Mouse (Mus musculus): ENCODE results near the gene Gga1. TPM values are rescaled to one million over a fixed set of nuclear protein-coding genes. Genes with fewer than 3 reads are reported as not detected.

Gene Gga1
- total RNA-seq, 2 experiments from 2014 or later = 64.8 to 68.2 TPM

- no peak for DNase-seq (ENCODE audit: extremely low spot score in 1 of 2, low spot score in 2 of 2)
- TF ChIP-seq CTCF (IDR thresholded peaks at IDR 0.05) = no peak
- Histone ChIP-seq H3K27ac (no peak overlapping the region), H3K4me3 (no peak overlapping the region)
- intact Hi-C loops (cut with DNase I) = no loop called here
Measured at GRCm38 (mm10) chr15:78923585-78923984, 46.6 kb downstream of the Gga1 start.

- no peak for TF ChIP-seq CTCF (IDR thresholded peaks at IDR 0.05)
- intact Hi-C loops (cut with DNase I) = no loop called here
- no peak overlapping the region for H3K27ac ChIP-seq
- no peak for DNase-seq (ENCODE audit: extremely low spot score in 1 of 2, low spot score in 2 of 2)
- no peak overlapping the region for H3K4me3 ChIP-seq
Measured at GRCm38 (mm10) chr15:78925129-78925528, 48.1 kb downstream of the Gga1 start.

GRCm38 (mm10) chr15:78926021-78926919 is 49.3 kb downstream of the Gga1 start, which contains the start of gene Lgals1:
Gene Lgals1, plus strand, starts transcription at chr15:78926725.
- TF ChIP-seq CTCF (IDR thresholded peaks at IDR 0.05) = no peak
- Histone ChIP-seq H3K4me3 (peak within 1 kb of the TSS; percentile 39; the same call in 1 of the 2 replicates), H3K27ac (peak within 1 kb of the TSS; percentile 50)
- DNase-seq (ENCODE audit: extremely low spot score in 1 of 2, low spot score in 2 of 2) = peak in 1 of 2 experiments; percentile 47
- intact Hi-C loops (cut with DNase I) = no loop called here

GRCm38 (mm10) chr15:78927021-78927787 is 50.2 kb downstream of the Gga1 start:
- intact Hi-C loops (cut with DNase I) = no loop called here
- no peak for TF ChIP-seq CTCF (IDR thresholded peaks at IDR 0.05)
- Histone ChIP-seq H3K27ac (peak overlapping the region; percentile 29; the same call in 1 of the 2 replicates), H3K4me3 (peak overlapping the region; percentile 39)
- DNase-seq (ENCODE audit: extremely low spot score in 1 of 2, low spot score in 2 of 2) = no peak

GRCm38 (mm10) chr15:78927788-78928457 is 50.9 kb downstream of the Gga1 start:
- DNase-seq (ENCODE audit: extremely low spot score in 1 of 2, low spot score in 2 of 2) = peak in 1 of 2 experiments; percentile 62
- TF ChIP-seq CTCF (IDR thresholded peaks at IDR 0.05) = no peak
- H3K27ac ChIP-seq = peak overlapping the region; percentile 29; the same call in 1 of the 2 replicates
- intact Hi-C loops (cut with DNase I) = loop anchor here (2.0 kb wide), 1 partner anchor 13 kb away; no protein-coding TSS in a partner anchor
- peak overlapping the region; percentile 39 for H3K4me3 ChIP-seq

GRCm38 (mm10) chr15:78928539-78928938 is 51.5 kb downstream of the Gga1 start:
- no peak for TF ChIP-seq CTCF (IDR thresholded peaks at IDR 0.05)
- peak overlapping the region; percentile 44; the same call in 1 of the 2 replicates for H3K27ac ChIP-seq
- intact Hi-C loops (cut with DNase I) = loop anchor here (2.0 kb wide), 1 partner anchor 14 kb away; no protein-coding TSS in a partner anchor
- no peak for DNase-seq (ENCODE audit: extremely low spot score in 1 of 2, low spot score in 2 of 2)
- no peak overlapping the region for H3K4me3 ChIP-seq

GRCm38 (mm10) chr15:78930192-78930706 is 53.3 kb downstream of the Gga1 start:
- intact Hi-C loops (cut with DNase I) = no loop called here
- Histone ChIP-seq H3K27ac (no peak overlapping the region), H3K4me3 (no peak overlapping the region)
- DNase-seq (ENCODE audit: extremely low spot score in 1 of 2, low spot score in 2 of 2) = no peak
- TF ChIP-seq CTCF (IDR thresholded peaks at IDR 0.05) = no peak

GRCm38 (mm10) chr15:78930801-78931426 is 53.9 kb downstream of the Gga1 start:
- DNase-seq (ENCODE audit: extremely low spot score in 1 of 2, low spot score in 2 of 2) = no peak
- Histone ChIP-seq H3K4me3 (no peak overlapping the region), H3K27ac (no peak overlapping the region)
- intact Hi-C loops (cut with DNase I) = no loop called here
- no peak for TF ChIP-seq CTCF (IDR thresholded peaks at IDR 0.05)

GRCm38 (mm10) chr15:78931577-78931976 is 54.6 kb downstream of the Gga1 start:
- Histone ChIP-seq H3K4me3 (no peak overlapping the region), H3K27ac (no peak overlapping the region)
- DNase-seq (ENCODE audit: extremely low spot score in 1 of 2, low spot score in 2 of 2) = no peak
- intact Hi-C loops (cut with DNase I) = no loop called here
- peak; percentile 66 for TF ChIP-seq CTCF (IDR thresholded peaks at IDR 0.05)

GRCm38 (mm10) chr15:78934784-78935320 is 57.9 kb downstream of the Gga1 start, which contains the start of gene Nol12:
Gene Nol12, plus strand, starts transcription at chr15:78934933.
- peak; percentile 85 for DNase-seq (ENCODE audit: extremely low spot score in 1 of 2, low spot score in 2 of 2)
- TF ChIP-seq CTCF (IDR thresholded peaks at IDR 0.05) = peak; percentile 28
- Histone ChIP-seq H3K27ac (peak within 1 kb of the TSS; percentile 92), H3K4me3 (peak within 1 kb of the TSS; percentile 87)
- intact Hi-C loops (cut with DNase I) = no loop called here
